Mouse (Mus musculus) heart, adult 2 months (tissue): ENCODE data around the gene P2rx5. TPM values are rescaled to one million over a fixed set of nuclear protein-coding genes. Genes with fewer than 3 reads are reported as not detected.

Source experiments
- DNase-seq, 2 experiments: peaks; one replicate each; pipeline ENCODE4 v3.0.0; 2021
- H3K27ac ChIP-seq: fragments of 200-600 bp; 2 replicates; pipeline ENCODE4 v1.8.1; 2022
- H3K27me3 ChIP-seq: fragments of 200-500 bp; 2 replicates; pipeline ENCODE4 v1.6.1; 2012; ENCODE audit warnings: mild to moderate bottlenecking, low read length, inconsistent platforms, mixed read lengths; ENCODE audit not compliant: control insufficient read depth, insufficient read depth
- H3K36me3 ChIP-seq: fragments of 200-500 bp; 2 replicates; pipeline ENCODE4 v1.6.1; 2012; ENCODE audit warnings: low read length, inconsistent platforms; ENCODE audit not compliant: control insufficient read depth, insufficient read depth
- H3K4me1 ChIP-seq: fragments of 200-500 bp; 2 replicates; pipeline ENCODE4 v1.6.1; 2011; ENCODE audit warnings: low read length; ENCODE audit not compliant: control insufficient read depth, insufficient read depth
- H3K4me3 ChIP-seq: fragments of 200-600 bp; 2 replicates; pipeline ENCODE4 v1.8.1; 2022
- H3K79me2 ChIP-seq: fragments of 200-500 bp; replicated peaks from 2 replicates; pipeline ENCODE4 v1.6.1; 2012; ENCODE audit warnings: mild to moderate bottlenecking, inconsistent platforms, low read length, moderate library complexity, mixed read lengths; ENCODE audit not compliant: control insufficient read depth, insufficient read depth
- H3K9ac ChIP-seq: fragments of 200-500 bp; 2 replicates; pipeline ENCODE4 v1.6.1; 2012; ENCODE audit warnings: low read depth, mild to moderate bottlenecking, control low read depth, inconsistent platforms, low read length, mixed read lengths
- CTCF ChIP-seq: fragments of 200-600 bp; IDR thresholded peaks from 2 replicates; pipeline ENCODE4 v1.8.1; 2022; ENCODE audit warnings: antibody characterized with exemption, mild to moderate bottlenecking, moderate library complexity
- EP300 ChIP-seq: fragments of 200-500 bp; IDR thresholded peaks from 2 replicates; pipeline ENCODE4 v1.6.1; 2011; ENCODE audit warnings: low read depth, low read length, control low read depth; ENCODE audit not compliant: insufficient read depth
- POLR2A ChIP-seq: fragments of 200-500 bp; IDR thresholded peaks from 2 replicates; pipeline ENCODE4 v1.6.1; 2011; ENCODE audit warnings: mild to moderate bottlenecking, low read depth, low read length, control low read depth; ENCODE audit not compliant: insufficient read depth
- WGBS: fragments of 180-500 bp; shearing (Covaris S2); methylation state at CpG from one replicate; pipeline ENCODE4 v1.1.7; 2018; 5-methylcytosine and 5-hydroxymethylcytosine counted together
- intact Hi-C: fragments of 180-260 bp; cut with DNase I; formaldehyde crosslinking; loops from one replicate; pipeline ENCODE4 v1.15.1; 2025
- polyA plus RNA-seq: library from polyadenylated mRNA; depleted of rRNA; stranded (reverse); fragments of >200 nt; gene quantifications from 2 replicates; pipeline ENCODE4 v1.2.3, GENCODE M21; 2012
- total RNA-seq, 2 experiments: library from RNA; stranded (reverse); gene quantifications; 2 replicates each; pipeline ENCODE4 v1.2.3; 2021

The P2rx5 gene
- total and polyA plus RNA-seq, 3 experiments, result 11.3 to 14.6 (median 13.1) TPM

DNA sequence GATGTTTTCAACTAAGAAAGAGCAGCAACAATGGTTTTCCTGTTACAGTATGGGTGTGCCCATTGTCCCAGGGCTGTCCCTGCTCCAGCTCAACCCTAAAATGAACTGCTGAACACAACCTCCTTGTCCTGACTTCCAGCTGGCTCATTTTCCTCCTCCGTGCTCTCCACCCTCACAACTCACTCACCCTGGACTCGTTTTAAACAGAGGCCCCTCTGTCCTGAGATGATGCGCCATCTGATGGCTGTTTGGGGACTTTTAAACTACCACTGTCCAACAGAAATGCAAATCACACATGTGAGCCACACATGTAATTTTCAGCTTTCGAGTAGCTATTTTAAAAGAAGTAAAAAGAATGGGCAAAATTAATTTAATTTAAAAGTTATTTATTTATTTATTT is 41.4 kb downstream of the P2rx5 start:
- no peaks in the 10 kb centered on the region for H3K27me3 ChIP-seq
- TF ChIP-seq CTCF, result peak; percentile 52
- no peak for TF ChIP-seq POLR2A
- H3K4me3 ChIP-seq, result no peak overlapping the region
- H3K79me2 ChIP-seq, result no peaks in the 10 kb centered on the region
- DNase-seq, result peak in 1 of 2 experiments; percentile 26
- intact Hi-C loops, result loop anchor here (2.0 to 5.0 kb wide), 2 partner anchors 34 to 63 kb away; partner anchors contain the start of gene Haspin
- 30% methylated on average over 4 of the region's 4 CpGs for whole genome bisulfite sequencing
- H3K9ac ChIP-seq, result no peak overlapping the region
- H3K36me3 ChIP-seq, result no peaks in the 10 kb centered on the region
- H3K4me1 ChIP-seq, result peaks cover 6% of the 10 kb centered on the region
- H3K27ac ChIP-seq, result peak overlapping the region; percentile 15; the same call in 1 of the 2 replicates

DNA sequence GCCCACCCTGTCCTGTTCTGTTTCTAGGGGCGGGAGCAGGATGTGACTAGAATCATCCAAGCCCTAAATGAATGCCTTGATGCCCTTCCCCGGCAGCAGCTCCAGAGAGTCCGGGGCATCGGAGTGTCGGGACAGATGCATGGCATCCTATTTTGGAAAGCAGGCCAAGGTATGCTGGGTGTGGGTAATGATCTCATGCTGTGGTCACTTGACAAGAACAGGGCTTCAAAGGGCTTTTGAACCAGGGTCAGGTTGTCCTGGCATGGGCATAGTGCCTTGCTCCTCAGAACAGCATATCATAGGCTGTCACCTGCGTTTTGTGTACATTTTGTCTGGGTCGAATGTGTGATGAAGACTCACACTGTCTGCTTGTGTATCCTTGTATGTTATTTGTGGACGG is 43.7 kb downstream of the P2rx5 start:
- H3K36me3 ChIP-seq, result no peaks in the 10 kb centered on the region
- DNase-seq, result peak in 1 of 2 experiments; percentile 23
- H3K4me1 ChIP-seq, result peaks cover 6% of the 10 kb centered on the region
- intact Hi-C loops, result loop anchor here (5.0 kb wide), 1 partner anchor 37 kb away; no protein-coding TSS in a partner anchor
- H3K27ac ChIP-seq, result peak overlapping the region; percentile 26; the same call in 1 of the 2 replicates
- H3K27me3 ChIP-seq, result no peaks in the 10 kb centered on the region
- TF ChIP-seq POLR2A, result no peak
- no peak for TF ChIP-seq CTCF
- TF ChIP-seq EP300, result no peak
- no peaks in the 10 kb centered on the region for H3K79me2 ChIP-seq
- no peak overlapping the region for H3K9ac ChIP-seq
- 79% methylated on average over 8 of the region's 8 CpGs for WGBS
- no peak overlapping the region for H3K4me3 ChIP-seq

DNA sequence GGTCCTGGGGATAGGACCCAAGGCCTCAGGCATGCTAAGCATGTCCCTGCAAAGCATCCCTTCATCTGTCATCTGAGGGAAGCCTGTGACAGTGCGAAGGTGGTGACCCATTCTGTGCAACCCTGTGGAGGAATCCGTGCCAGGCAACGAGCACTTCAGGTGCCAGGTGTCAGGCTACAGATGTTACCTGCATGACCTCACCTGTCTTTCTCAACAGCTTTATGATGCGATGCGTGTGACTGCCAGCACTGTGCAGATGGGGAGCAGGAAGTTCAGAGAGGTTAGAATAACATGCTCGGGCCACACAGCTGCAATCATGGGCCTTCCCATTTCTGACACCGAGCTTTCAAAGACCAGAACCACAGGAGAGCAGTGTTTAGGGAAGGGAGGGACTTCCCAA is 45.0 kb downstream of the P2rx5 start:
- peaks cover 4% of the 10 kb centered on the region for H3K4me1 ChIP-seq
- no peak for DNase-seq
- H3K79me2 ChIP-seq, result no peaks in the 10 kb centered on the region
- intact Hi-C loops, result no loop called here
- no peak overlapping the region for H3K9ac ChIP-seq
- H3K27me3 ChIP-seq, result no peaks in the 10 kb centered on the region
- 58% methylated on average over 7 of the region's 7 CpGs for WGBS
- no peak for TF ChIP-seq CTCF
- no peak for TF ChIP-seq POLR2A
- no peak for TF ChIP-seq EP300
- no peaks in the 10 kb centered on the region for H3K36me3 ChIP-seq
- H3K4me3 ChIP-seq, result no peak overlapping the region
- H3K27ac ChIP-seq, result no peak overlapping the region

DNA sequence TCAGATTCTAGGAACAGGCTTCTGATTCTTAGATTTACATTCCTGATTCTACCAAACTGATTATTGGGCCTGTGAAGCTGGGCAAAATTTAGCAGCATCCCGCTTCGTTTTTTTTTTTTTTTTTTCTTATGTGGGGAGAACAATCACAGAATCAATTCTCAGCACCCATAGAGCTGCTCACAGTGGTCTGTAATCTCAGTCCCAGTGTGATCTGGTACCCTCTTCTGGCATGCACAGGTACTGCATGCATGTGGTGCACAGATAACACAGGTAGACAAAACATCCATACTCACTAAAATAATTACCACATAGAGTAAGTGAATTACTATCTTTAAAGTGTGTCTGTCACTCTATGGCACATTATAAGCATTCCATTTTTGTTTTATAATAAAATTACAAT is 47.4 kb downstream of the P2rx5 start:
- WGBS, result 74% methylated on average over 2 of the region's 2 CpGs
- Histone ChIP-seq H3K4me1 (no peaks in the 10 kb centered on the region), H3K79me2 (no peaks in the 10 kb centered on the region), H3K27me3 (no peaks in the 10 kb centered on the region), H3K27ac (no peak overlapping the region), H3K36me3 (no peaks in the 10 kb centered on the region), H3K4me3 (no peak overlapping the region), H3K9ac (no peak overlapping the region)
- intact Hi-C loops, result no loop called here
- DNase-seq, result no peak
- TF ChIP-seq CTCF (peak; percentile 48), POLR2A (no peak), EP300 (no peak)

DNA sequence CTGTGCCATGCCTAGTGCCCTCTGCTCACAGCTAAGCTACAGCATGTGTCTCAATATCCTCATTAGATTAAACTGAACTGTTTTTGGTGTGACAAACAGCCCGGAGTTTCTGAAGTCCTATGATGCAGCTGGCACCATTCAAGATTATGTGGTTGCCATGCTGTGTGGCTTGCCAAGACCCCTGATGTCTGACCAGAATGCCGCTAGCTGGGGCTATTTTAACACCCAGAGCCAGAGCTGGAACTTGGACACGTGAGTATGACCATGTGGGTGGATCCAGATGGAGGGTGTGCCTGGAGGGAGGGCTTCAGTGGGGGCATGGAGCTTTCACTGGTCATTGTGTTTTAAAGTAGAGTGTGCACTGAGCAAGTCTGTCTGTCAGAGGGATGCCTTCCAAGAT is 53.7 kb downstream of the P2rx5 start:
- Histone ChIP-seq H3K27ac (no peak overlapping the region), H3K79me2 (no peaks in the 10 kb centered on the region), H3K36me3 (no peaks in the 10 kb centered on the region), H3K4me3 (no peak overlapping the region), H3K9ac (no peak overlapping the region), H3K27me3 (no peaks in the 10 kb centered on the region), H3K4me1 (no peaks in the 10 kb centered on the region)
- DNase-seq, result no peak
- no peak for TF ChIP-seq EP300
- TF ChIP-seq POLR2A, result no peak
- TF ChIP-seq CTCF, result no peak
- intact Hi-C loops, result no loop called here
- 63% methylated on average over 3 of the region's 3 CpGs for WGBS

DNA sequence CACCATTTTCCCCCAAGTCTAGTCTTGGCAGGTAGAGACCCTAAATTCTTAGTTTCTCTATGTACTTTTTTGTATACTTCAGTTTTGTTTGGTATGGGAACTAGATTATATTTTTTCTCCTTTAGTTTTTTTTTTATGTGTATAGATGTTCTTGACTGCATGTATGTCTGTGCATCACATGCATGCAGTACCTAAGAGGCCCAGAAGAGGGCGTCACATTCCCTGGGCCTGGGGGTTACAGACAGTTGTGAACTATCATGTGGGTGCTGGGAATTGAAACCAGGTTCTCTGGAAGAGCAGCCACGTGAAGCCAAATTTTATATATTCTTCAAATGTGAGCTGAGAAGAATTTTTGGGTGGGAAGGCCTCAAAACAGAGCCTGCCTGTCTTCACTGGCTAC is 59.5 kb downstream of the P2rx5 start:
- intact Hi-C loops, result loop anchor here (5.0 kb wide), 1 partner anchor 63 kb away; no protein-coding TSS in a partner anchor
- no peak for DNase-seq
- H3K27me3 ChIP-seq, result no peaks in the 10 kb centered on the region
- no peak overlapping the region for H3K4me3 ChIP-seq
- no peaks in the 10 kb centered on the region for H3K79me2 ChIP-seq
- TF ChIP-seq POLR2A, result no peak
- TF ChIP-seq CTCF, result peak; percentile 45
- H3K27ac ChIP-seq, result no peak overlapping the region
- 56% methylated on average over 2 of the region's 2 CpGs for WGBS
- H3K36me3 ChIP-seq, result no peaks in the 10 kb centered on the region
- H3K9ac ChIP-seq, result no peak overlapping the region
- no peaks in the 10 kb centered on the region for H3K4me1 ChIP-seq
